In the genomic region with DNA sequence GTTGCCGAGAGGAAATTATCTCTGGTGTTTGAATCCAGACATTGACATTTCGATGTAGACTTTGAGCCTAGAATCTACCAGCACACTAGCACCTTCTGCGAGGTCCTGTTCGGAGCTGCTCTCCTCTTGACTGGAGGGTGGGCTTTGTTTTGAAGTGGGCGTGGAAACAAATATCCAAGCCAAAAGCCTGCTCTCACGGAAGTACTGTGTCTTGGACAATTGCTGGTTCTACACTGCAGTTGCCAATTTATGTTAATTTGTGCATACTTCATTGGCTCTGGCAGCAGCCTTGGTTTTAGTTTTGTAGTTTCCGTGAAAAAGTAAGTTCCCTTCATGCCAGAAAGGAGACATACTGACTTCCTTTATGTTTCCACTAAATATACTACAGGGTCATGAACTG, we compare ENCODE assay signal across 19 mouse cellular contexts. TPM values are rescaled to one million over a fixed set of nuclear protein-coding genes. Genes with fewer than 3 reads are reported as not detected.
DNase-seq lines count a peak whose midpoint lies in the region; ATAC-seq and TF ChIP-seq lines count a peak whose summit lies in the region.
"Had no signal": no experiment of that assay in that cellular context is flagged by ENCODE, and none has a peak within 500 bp of the region (broad histone marks: within the 10 kb centered on the region; RNA-seq: fewer than 3 reads in every experiment).

No protein-coding gene starts in this region.

- peak; percentile 22 for DNase-seq in embryonic facial prominence, embryonic 14.5 days (ENCODE audit: low spot score)
- no peak for DNase-seq in embryonic facial prominence, embryonic 10.5 days (ENCODE audit: low spot score)
- DNase-seq in lung, embryonic 14.5 days, result peak; percentile 3
- DNase-seq in lung, postnatal 4 days, result no peak
- peak; percentile 38 for DNase-seq in hindbrain, postnatal 0 days (ENCODE audit: low spot score)
- no peak for DNase-seq in layer of hippocampus, postnatal 10 days (ENCODE audit: low spot score in 2 of 2)
- DNase-seq: adrenal gland, adult 2 months; cerebellum, postnatal 25 days; heart, postnatal 14 days; lung, postnatal 14 days; thymus, postnatal 4 days had no signal

- no peak for ATAC-seq in embryonic facial prominence, embryonic 14.5 days (ENCODE audit: low read depth)
- ATAC-seq in lung, embryonic 14.5 days (ENCODE audit: insufficient read depth), result no peak
- peak; percentile 53; the same call in 1 of the 2 replicates for ATAC-seq in hindbrain, postnatal 0 days
- ATAC-seq in kidney, embryonic 16.5 days (ENCODE audit: low FRiP score, low TSS enrichment), result no peak
- ATAC-seq: intestine, embryonic 15.5 days had no signal

- no peak for TF ChIP-seq CTCF in lung, embryonic 14.5 days (IDR thresholded peaks at IDR 0.05; ENCODE audit: low read depth)
- TF ChIP-seq CTCF in cortical plate, adult 2 months (IDR thresholded peaks at IDR 0.05; ENCODE audit: extremely low read depth, insufficient read depth, low read length), result no peak
- no peak for TF ChIP-seq CTCF in hindbrain, postnatal 0 days (IDR thresholded peaks at IDR 0.05; ENCODE audit: low read depth)

- H3K9me3 ChIP-seq in embryonic facial prominence, embryonic 14.5 days (ENCODE audit: control insufficient read depth, low read length), result no peaks in the 10 kb centered on the region
- H3K9me3 ChIP-seq in embryonic facial prominence, embryonic 10.5 days, result no peaks in the 10 kb centered on the region
- no peaks in the 10 kb centered on the region for H3K9me3 ChIP-seq in lung, embryonic 14.5 days (ENCODE audit: low read depth, low read length)
- no peaks in the 10 kb centered on the region for H3K9me3 ChIP-seq in hindbrain, postnatal 0 days (ENCODE audit: low read length)
- H3K9me3 ChIP-seq in kidney, embryonic 16.5 days (ENCODE audit: low read length), result no peaks in the 10 kb centered on the region
- H3K9me3 ChIP-seq: intestine, embryonic 15.5 days; kidney, embryonic 15.5 days; limb, embryonic 15.5 days; midbrain, embryonic 12.5 days had no signal

- 66% methylated on average over 7 of the region's 7 CpGs for WGBS in embryonic facial prominence, embryonic 14.5 days
- 63% methylated on average over 7 of the region's 7 CpGs for WGBS in embryonic facial prominence, embryonic 10.5 days
- 76% methylated on average over 7 of the region's 7 CpGs for WGBS in lung, embryonic 14.5 days
- 52% methylated on average over 7 of the region's 7 CpGs for WGBS in hindbrain, postnatal 0 days
- whole genome bisulfite sequencing in kidney, embryonic 16.5 days, result 60% methylated on average over 7 of the region's 7 CpGs

- peaks cover 30% of the 10 kb centered on the region for H3K27me3 ChIP-seq in embryonic facial prominence, embryonic 14.5 days (replicated peaks; ENCODE audit: control insufficient read depth, insufficient read depth, low read length)
- peaks cover 95% of the 10 kb centered on the region for H3K27me3 ChIP-seq in embryonic facial prominence, embryonic 10.5 days (replicated peaks; ENCODE audit: low read depth, poor library complexity, severe bottlenecking)
- no peaks in the 10 kb centered on the region for H3K27me3 ChIP-seq in lung, embryonic 14.5 days (ENCODE audit: insufficient read depth, low read length)
- H3K27me3 ChIP-seq in hindbrain, postnatal 0 days (ENCODE audit: insufficient read depth, low read length), result 0 out of 2 replicates have a peak, but pooled peaks cover 3% of the 10 kb centered on the region
- peaks cover 26% of the 10 kb centered on the region for H3K27me3 ChIP-seq in kidney, embryonic 16.5 days (ENCODE audit: insufficient read depth, low read length)

- H3K4me1 ChIP-seq in embryonic facial prominence, embryonic 14.5 days (ENCODE audit: control insufficient read depth, insufficient read depth, low read length), result no peaks in the 10 kb centered on the region
- H3K4me1 ChIP-seq in embryonic facial prominence, embryonic 10.5 days, result 0 out of 2 replicates have a peak, but pooled peaks cover 11% of the 10 kb centered on the region
- no peaks in the 10 kb centered on the region for H3K4me1 ChIP-seq in lung, embryonic 14.5 days (ENCODE audit: insufficient read depth)
- H3K4me1 ChIP-seq in cortical plate, adult 2 months (ENCODE audit: control insufficient read depth, insufficient read depth, low read length), result no peaks in the 10 kb centered on the region
- no peaks in the 10 kb centered on the region for H3K4me1 ChIP-seq in hindbrain, postnatal 0 days (ENCODE audit: insufficient read depth, low read length)
- H3K4me1 ChIP-seq in kidney, embryonic 16.5 days (ENCODE audit: insufficient read depth, low read length), result no peaks in the 10 kb centered on the region
- H3K4me1 ChIP-seq: intestine, embryonic 15.5 days; kidney, embryonic 15.5 days; midbrain, embryonic 12.5 days had no signal

- no peak overlapping the region for H3K4me2 ChIP-seq in embryonic facial prominence, embryonic 14.5 days (ENCODE audit: low read depth, low read length)
- H3K4me2 ChIP-seq in lung, embryonic 14.5 days, result peak overlapping the region; percentile 72; the same call in 1 of the 2 replicates
- H3K4me2 ChIP-seq in hindbrain, postnatal 0 days (ENCODE audit: low read depth, low read length), result peak overlapping the region; percentile 28
- no peak overlapping the region for H3K4me2 ChIP-seq in kidney, embryonic 16.5 days (replicated peaks; ENCODE audit: low read depth, low read length)
- H3K4me2 ChIP-seq: heart, embryonic 11.5 days; limb, embryonic 15.5 days; midbrain, embryonic 12.5 days had no signal

- no peak overlapping the region for H3K27ac ChIP-seq in embryonic facial prominence, embryonic 14.5 days (replicated peaks; ENCODE audit: low read depth, low read length)
- H3K27ac ChIP-seq in embryonic facial prominence, embryonic 10.5 days (replicated peaks), result no peak overlapping the region
- no peak overlapping the region for H3K27ac ChIP-seq in lung, embryonic 14.5 days (ENCODE audit: low read depth)
- H3K27ac ChIP-seq in cortical plate, adult 2 months (ENCODE audit: insufficient read depth, low read length), result 0 out of 2 replicates have a peak overlapping the region, but pooled peaks have one; percentile 59
- H3K27ac ChIP-seq in hindbrain, postnatal 0 days, result peak overlapping the region; percentile 20; the same call in 1 of the 2 replicates
- no peak overlapping the region for H3K27ac ChIP-seq in kidney, embryonic 16.5 days (ENCODE audit: low read length)
- H3K27ac ChIP-seq: intestine, embryonic 15.5 days; kidney, embryonic 15.5 days; limb, embryonic 15.5 days; midbrain, embryonic 12.5 days had no signal

- H3K9ac ChIP-seq in embryonic facial prominence, embryonic 14.5 days (ENCODE audit: low read depth, low read length), result no peak overlapping the region
- no peak overlapping the region for H3K9ac ChIP-seq in lung, embryonic 14.5 days
- no peak overlapping the region for H3K9ac ChIP-seq in hindbrain, postnatal 0 days (replicated peaks; ENCODE audit: low read length)
- H3K9ac ChIP-seq in kidney, embryonic 16.5 days (replicated peaks; ENCODE audit: low read length), result no peak overlapping the region
- H3K9ac ChIP-seq: intestine, embryonic 15.5 days; kidney, embryonic 15.5 days; limb, embryonic 15.5 days; midbrain, embryonic 12.5 days had no signal

- no peak for TF ChIP-seq POLR2A in cortical plate, adult 2 months (IDR thresholded peaks at IDR 0.05; ENCODE audit: extremely low read depth, insufficient read depth, low read length)

- no peaks in the 10 kb centered on the region for H3K36me3 ChIP-seq in embryonic facial prominence, embryonic 14.5 days (ENCODE audit: control insufficient read depth, insufficient read depth, low read length)
- H3K36me3 ChIP-seq in embryonic facial prominence, embryonic 10.5 days (replicated peaks), result no peaks in the 10 kb centered on the region
- H3K36me3 ChIP-seq in lung, embryonic 14.5 days (ENCODE audit: insufficient read depth), result no peaks in the 10 kb centered on the region
- no peaks in the 10 kb centered on the region for H3K36me3 ChIP-seq in hindbrain, postnatal 0 days (ENCODE audit: insufficient read depth, low read length)
- H3K36me3 ChIP-seq in kidney, embryonic 16.5 days (ENCODE audit: insufficient read depth, low read length), result no peaks in the 10 kb centered on the region
- H3K36me3 ChIP-seq: intestine, embryonic 15.5 days; kidney, embryonic 15.5 days; limb, embryonic 15.5 days; midbrain, embryonic 12.5 days had no signal

- H3K4me3 ChIP-seq in embryonic facial prominence, embryonic 14.5 days (ENCODE audit: low read depth, low read length), result no peak overlapping the region
- H3K4me3 ChIP-seq in embryonic facial prominence, embryonic 10.5 days, result no peak overlapping the region
- no peak overlapping the region for H3K4me3 ChIP-seq in lung, embryonic 14.5 days (ENCODE audit: low read depth, low read length)
- peak overlapping the region; percentile 91 for H3K4me3 ChIP-seq in cortical plate, adult 2 months (ENCODE audit: insufficient read depth, low read length)
- H3K4me3 ChIP-seq in hindbrain, postnatal 0 days (ENCODE audit: low read length), result no peak overlapping the region
- no peak overlapping the region for H3K4me3 ChIP-seq in kidney, embryonic 16.5 days (ENCODE audit: low read length)
- H3K4me3 ChIP-seq: erythroblast, embryonic 14.5 days; intestine, embryonic 15.5 days; midbrain, embryonic 12.5 days had no signal

RNA-seq across cellular contexts. Expression of a gene that starts 2.0 kb away (rescaled TPM):
- polyA plus RNA-seq in embryonic facial prominence, embryonic 14.5 days (2014; fragmentation: Nextera tagmentation; extraction: Ambion mirVana), result 30.3 and 31.9 TPM in 2 replicates
- polyA plus RNA-seq in embryonic facial prominence, embryonic 10.5 days (2016; fragmentation: Nextera tagmentation; extraction: Ambion mirVana), result 27.1 and 32.0 TPM in 2 replicates
- 41.9 and 42.0 TPM in 2 replicates for polyA plus RNA-seq in lung, embryonic 14.5 days (2014; fragmentation: Nextera tagmentation; extraction: Ambion mirVana)
- polyA plus RNA-seq in cortical plate, adult 2 months (2012; rRNA removed), result 609 and 616 TPM in 2 replicates
- total RNA-seq in hindbrain, postnatal 0 days (2014; rRNA removed), result 358 and 393 TPM in 2 replicates
- polyA plus RNA-seq in hindbrain, postnatal 0 days (2015; fragmentation: Nextera tagmentation; extraction: Ambion mirVana), result 369 and 418 TPM in 2 replicates
- polyA plus RNA-seq in kidney, embryonic 16.5 days (2015; fragmentation: Nextera tagmentation; extraction: Ambion mirVana), result 23.1 and 24.8 TPM in 2 replicates
- total RNA-seq in layer of hippocampus, postnatal 10 days (2021), result 100 to 1,000 TPM; 755 to 812 TPM

Comparison
In these comparisons a context has a peak if more than half of its experiments do, and no peak if none do; other contexts are left out.
1. DNase-seq: peak in embryonic facial prominence, embryonic 14.5 days (single experiment), lung, embryonic 14.5 days (single experiment) and hindbrain, postnatal 0 days (single experiment); none in embryonic facial prominence, embryonic 10.5 days (single experiment), lung, postnatal 4 days (0 of 2) and layer of hippocampus, postnatal 10 days (0 of 2).
2. H3K27ac ChIP-seq: peak in cortical plate, adult 2 months (single experiment) and hindbrain, postnatal 0 days (single experiment); none in embryonic facial prominence, embryonic 14.5 days (single experiment), embryonic facial prominence, embryonic 10.5 days (single experiment), lung, embryonic 14.5 days (single experiment) and kidney, embryonic 16.5 days (single experiment).
3. H3K4me2 ChIP-seq: peak in lung, embryonic 14.5 days (single experiment) and hindbrain, postnatal 0 days (single experiment); none in embryonic facial prominence, embryonic 14.5 days (single experiment) and kidney, embryonic 16.5 days (single experiment).